Mouse (Mus musculus) forebrain, embryonic 14.5 days (tissue): ENCODE measurements around the gene Acot11. TPM values are rescaled to one million over a fixed set of nuclear protein-coding genes. Genes with fewer than 3 reads are reported as not detected.

Source experiments
- ATAC-seq: fragments of 200-750 bp; cut with Nextera tagmentation; 2 replicates; pipeline ENCODE4 v1.8.0; 2017; ENCODE audit warnings: mild to moderate bottlenecking, moderate library complexity
- DNase-seq: peaks from one replicate; pipeline ENCODE4 v3.0.0-alpha.2; 2015; ENCODE audit warnings: low spot score
- H3K27ac ChIP-seq: fragments of 300-500 bp; sonication (generic); 2 replicates; pipeline ENCODE4 v1.5.1; 2014; ENCODE audit warnings: low read depth, mild to moderate bottlenecking, control low read depth, low read length, moderate library complexity
- H3K27me3 ChIP-seq: fragments of 300-500 bp; sonication (generic); replicated peaks from 2 replicates; pipeline ENCODE4 v1.6.1; 2014; ENCODE audit warnings: low read length, control low read depth, mixed read lengths; ENCODE audit not compliant: control insufficient read depth, insufficient read depth
- H3K36me3 ChIP-seq: fragments of 300-500 bp; sonication (generic); 2 replicates; pipeline ENCODE4 v1.6.1; 2014; ENCODE audit warnings: low read length, control low read depth; ENCODE audit not compliant: control insufficient read depth, insufficient read depth
- H3K4me1 ChIP-seq: fragments of 300-500 bp; sonication (generic); 2 replicates; pipeline ENCODE4 v1.6.1; 2014; ENCODE audit warnings: antibody characterized with exemption, low read length, control low read depth; ENCODE audit not compliant: control insufficient read depth, insufficient read depth
- H3K4me2 ChIP-seq: fragments of 300-500 bp; sonication (generic); 2 replicates; pipeline ENCODE4 v1.6.1; 2014; ENCODE audit warnings: mild to moderate bottlenecking, control low read depth, low read length
- H3K4me3 ChIP-seq: fragments of 300-500 bp; sonication (generic); 2 replicates; pipeline ENCODE4 v1.5.1; 2014; ENCODE audit warnings: low read depth, low read length, control low read depth
- H3K9ac ChIP-seq: fragments of 300-500 bp; sonication (generic); 2 replicates; pipeline ENCODE4 v1.6.1; 2014; ENCODE audit warnings: mild to moderate bottlenecking, low read length, control low read depth, moderate library complexity
- H3K9me3 ChIP-seq: fragments of 300-500 bp; sonication (generic); replicated peaks from 2 replicates; pipeline ENCODE4 v1.6.1; 2016; ENCODE audit warnings: low read length, control low read depth, mixed read lengths; ENCODE audit not compliant: control insufficient read depth
- WGBS: fragments of 180-500 bp; shearing (Covaris S2); extraction: QIAGEN DNeasy Blood & Tissue Kit; methylation state at CpG from one replicate; pipeline ENCODE4 v1.1.7; 2014; 5-methylcytosine and 5-hydroxymethylcytosine counted together
- polyA plus RNA-seq: library from polyadenylated mRNA; unstranded; fragments of >200 nt; fragmentation: Nextera tagmentation; extraction: Ambion mirVana; gene quantifications from 2 replicates; pipeline ENCODE4 v1.2.1, GENCODE M21; 2014

The Acot11 gene
- polyA plus RNA-seq, 1 experiment from 2014 or later: 0.77 TPM

DNA sequence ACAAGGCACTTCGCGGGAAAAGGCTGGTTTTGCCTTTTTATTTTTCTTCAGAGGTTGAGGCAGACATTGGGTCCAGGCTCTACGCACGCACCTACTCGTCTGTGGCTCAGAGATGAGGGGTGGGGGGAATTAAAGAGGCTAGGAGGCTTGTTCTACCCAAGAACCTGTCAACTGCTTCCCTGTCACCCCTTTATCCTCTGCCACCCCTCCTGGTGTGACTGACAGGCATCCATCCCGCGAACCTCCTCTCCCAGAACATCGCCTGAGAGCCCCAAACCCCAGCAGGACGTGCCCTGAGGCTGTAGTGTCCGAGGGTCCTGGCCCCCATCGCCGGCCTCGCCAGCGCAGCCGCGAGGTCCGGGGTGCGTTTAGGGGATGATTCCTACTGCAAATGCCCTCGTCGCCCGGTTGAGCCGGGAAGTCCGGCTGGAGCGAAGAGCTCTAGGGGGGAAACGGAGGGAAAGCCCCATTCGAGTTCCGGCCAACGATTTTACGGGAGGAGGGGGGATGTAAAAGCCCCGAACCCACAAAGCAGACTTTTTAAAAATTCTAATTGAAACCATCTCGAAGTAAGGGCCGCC lies 34.5 kb upstream of the Acot11 start:
- Histone ChIP-seq H3K9me3 (no peaks in the 10 kb centered on the region), H3K9ac (peak overlapping the region; percentile 88), H3K4me1 (peaks cover 34% of the 10 kb centered on the region), H3K27me3 (no peaks in the 10 kb centered on the region; the same call in 1 of the 2 replicates), H3K27ac (peak overlapping the region; percentile 97), H3K4me2 (peak overlapping the region; percentile 100), H3K36me3 (no peaks in the 10 kb centered on the region), H3K4me3 (peak overlapping the region; percentile 49)
- under 1% methylated on average over 32 of the region's 32 CpGs for WGBS
- DNase-seq (peak; percentile 47), ATAC-seq (peak; percentile 52)

DNA sequence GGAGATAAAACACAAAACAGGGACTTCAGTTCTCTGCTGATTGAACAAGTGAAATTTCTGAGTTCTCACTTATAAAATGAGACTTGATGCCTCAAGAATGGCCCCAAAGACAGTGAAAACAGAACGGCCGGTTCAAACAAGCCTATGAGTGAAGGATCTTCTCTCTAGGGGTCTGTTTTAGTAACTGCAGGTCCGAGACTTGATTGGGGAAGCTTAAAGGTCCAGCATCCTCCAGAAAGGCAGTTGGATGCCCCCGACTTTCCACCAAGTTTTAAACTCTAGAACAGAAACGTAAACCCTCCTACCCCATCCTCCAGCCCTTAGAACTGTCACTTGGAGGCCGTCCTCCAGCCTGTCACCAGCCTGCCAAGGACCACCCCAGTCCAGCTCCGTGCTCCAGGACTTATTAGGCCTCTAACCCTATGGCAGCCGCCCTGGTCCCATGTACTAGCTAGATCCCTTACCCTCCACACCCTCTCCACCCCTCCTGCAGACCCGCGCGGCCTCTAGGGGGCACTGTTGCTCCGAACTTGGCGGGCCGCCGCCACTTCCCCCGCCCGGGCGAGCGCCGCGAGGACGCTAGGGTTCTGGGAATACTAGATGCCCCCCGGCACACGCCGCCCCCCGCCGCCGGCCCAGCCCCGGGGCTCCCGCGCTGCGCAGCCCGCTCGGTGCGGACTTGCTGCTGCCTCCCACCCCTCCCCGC lies 33.9 kb upstream of the Acot11 start:
- Histone ChIP-seq H3K4me2 (peak overlapping the region; percentile 100), H3K9me3 (no peaks in the 10 kb centered on the region), H3K4me1 (peaks cover 34% of the 10 kb centered on the region), H3K36me3 (no peaks in the 10 kb centered on the region), H3K9ac (peak overlapping the region; percentile 88), H3K4me3 (peak overlapping the region; percentile 49), H3K27me3 (no peaks in the 10 kb centered on the region; the same call in 1 of the 2 replicates), H3K27ac (peak overlapping the region; percentile 97)
- peak; percentile 92 for DNase-seq
- peak; percentile 86 for ATAC-seq
- WGBS: 1% methylated on average over 36 of the region's 36 CpGs

DNA sequence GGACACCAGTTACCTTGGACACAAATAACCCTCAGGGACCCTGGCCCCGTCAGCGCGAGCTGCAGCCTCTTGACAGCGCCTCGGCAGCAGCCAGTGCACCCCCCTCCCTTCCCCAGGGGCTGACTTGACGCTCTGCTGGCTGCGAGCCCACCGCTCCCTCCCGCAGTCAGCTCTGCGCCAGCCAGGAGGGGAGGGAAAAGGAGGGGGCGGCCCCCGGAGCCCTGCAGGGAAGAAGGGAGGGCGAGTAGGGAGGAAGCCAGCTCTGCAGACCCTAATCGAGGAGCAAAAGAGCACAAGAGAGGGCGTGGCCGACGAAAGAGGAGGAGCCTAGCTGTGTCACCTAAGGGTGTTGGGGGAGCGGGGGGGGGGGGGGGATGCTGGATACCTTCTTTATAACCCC lies 33.2 kb upstream of the Acot11 start:
- peak; percentile 47 for ATAC-seq
- H3K4me1 ChIP-seq: peaks cover 34% of the 10 kb centered on the region

DNA sequence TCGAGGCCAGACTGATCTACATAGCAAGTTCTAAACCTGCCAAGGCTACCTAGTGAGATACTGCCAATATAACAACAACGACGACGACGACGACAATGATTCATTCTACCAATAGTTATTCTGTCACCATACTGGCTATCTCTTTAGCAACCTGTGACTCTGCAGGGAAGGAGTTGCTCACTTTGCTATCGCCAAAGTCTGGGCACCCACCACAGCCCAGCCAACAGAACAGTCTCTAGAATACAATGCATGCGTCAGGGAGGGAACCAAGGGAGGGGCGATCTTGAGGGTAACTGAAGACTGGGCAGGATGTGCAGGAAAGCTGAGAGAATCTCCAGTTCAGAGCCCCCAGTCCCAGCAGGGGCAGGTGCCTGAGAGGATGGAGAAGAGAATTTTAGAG lies 32.6 kb upstream of the Acot11 start:
- H3K9ac ChIP-seq: peak overlapping the region; percentile 33; the same call in 1 of the 2 replicates
- no peak for DNase-seq
- peaks cover 34% of the 10 kb centered on the region for H3K4me1 ChIP-seq
- H3K9me3 ChIP-seq: no peaks in the 10 kb centered on the region
- WGBS: 6% methylated on average over 9 of the region's 9 CpGs
- H3K4me3 ChIP-seq: peak overlapping the region; percentile 6; the same call in 1 of the 2 replicates
- peak overlapping the region; percentile 97; the same call in 1 of the 2 replicates for H3K27ac ChIP-seq
- peak overlapping the region; percentile 50 for H3K4me2 ChIP-seq
- no peaks in the 10 kb centered on the region for H3K36me3 ChIP-seq
- no peak for ATAC-seq
- H3K27me3 ChIP-seq: no peaks in the 10 kb centered on the region; the same call in 1 of the 2 replicates

More for the DNA sequence above, 33.2 kb upstream of the Acot11 start:
- Histone ChIP-seq H3K9me3 (no peaks in the 10 kb centered on the region), H3K27ac (peak overlapping the region; percentile 97), H3K4me2 (peak overlapping the region; percentile 50), H3K4me3 (peak overlapping the region; percentile 6; the same call in 1 of the 2 replicates), H3K27me3 (no peaks in the 10 kb centered on the region; the same call in 1 of the 2 replicates), H3K9ac (peak overlapping the region; percentile 33), H3K36me3 (no peaks in the 10 kb centered on the region)
- DNase-seq: peak; percentile 95
- 0% methylated on average over 14 of the region's 18 CpGs for WGBS

DNA sequence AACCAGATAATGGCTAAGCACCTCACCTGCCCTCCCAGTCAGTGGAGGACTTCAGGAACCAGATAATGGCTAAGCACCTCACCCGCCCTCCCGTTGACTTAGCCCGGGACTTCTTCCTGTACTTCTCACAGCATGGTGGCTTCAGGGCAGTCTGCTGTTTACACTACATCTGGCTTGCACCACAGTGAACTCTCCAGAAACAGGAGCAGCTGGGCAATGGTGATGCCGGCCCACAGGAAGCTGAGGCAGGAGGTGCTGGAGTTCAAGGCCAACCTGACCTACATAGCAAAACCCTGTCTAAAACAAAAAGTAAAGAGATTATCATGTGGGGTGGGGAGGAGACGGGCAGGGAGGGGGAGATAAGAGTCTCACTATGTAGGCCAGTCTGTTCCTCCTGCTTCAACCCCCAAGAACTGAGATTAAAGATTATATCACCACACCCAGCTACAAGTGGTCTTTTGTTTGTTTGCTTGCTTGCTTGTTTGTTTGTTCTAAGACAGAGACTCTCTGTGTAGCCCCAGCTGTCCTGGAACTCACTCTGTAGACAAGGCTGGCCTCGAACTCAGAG lies 25.8 kb upstream of the Acot11 start:
- Histone ChIP-seq H3K9ac (no peak overlapping the region), H3K27me3 (peaks cover 22% of the 10 kb centered on the region), H3K9me3 (no peaks in the 10 kb centered on the region), H3K4me1 (0 out of 2 replicates have a peak, but pooled peaks cover 2% of the 10 kb centered on the region), H3K4me2 (no peak overlapping the region), H3K4me3 (no peak overlapping the region), H3K27ac (no peak overlapping the region), H3K36me3 (no peaks in the 10 kb centered on the region)
- WGBS: 70% methylated on average over 6 of the region's 6 CpGs
- no peak for ATAC-seq
- no peak for DNase-seq

DNA sequence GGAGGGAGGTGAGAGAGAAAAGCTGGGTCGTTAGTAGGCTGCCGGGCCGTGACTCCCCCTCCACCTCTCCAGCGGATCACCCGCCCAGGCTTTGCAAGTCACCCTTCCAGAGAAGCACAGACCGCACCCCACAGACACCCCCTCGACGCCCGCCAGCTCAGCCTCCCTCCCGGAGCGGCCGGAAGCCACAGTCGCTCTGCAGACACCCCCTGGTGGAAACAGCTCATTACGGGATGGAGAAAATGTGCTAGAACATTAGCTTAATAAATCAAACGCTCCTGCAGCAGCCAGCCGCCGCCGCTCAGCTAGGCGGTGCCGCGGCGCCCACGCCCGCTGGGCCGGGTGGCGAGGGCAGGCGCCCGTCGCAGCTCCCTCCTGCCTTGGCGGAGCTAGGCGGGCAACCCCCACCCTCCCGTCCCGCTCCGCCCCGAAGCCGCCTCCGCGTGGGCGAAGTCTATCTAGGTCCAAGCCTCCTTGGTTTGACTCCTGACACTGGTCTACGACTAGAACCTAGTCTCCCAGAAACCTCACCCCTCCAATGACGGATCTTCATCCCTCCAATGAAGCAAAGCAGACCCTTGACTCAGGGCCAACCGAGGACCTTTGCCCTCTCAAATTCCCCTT lies 23.1 kb upstream of the Acot11 start:
- DNase-seq: peak; percentile 72
- peaks cover 22% of the 10 kb centered on the region for H3K27me3 ChIP-seq
- peak overlapping the region; percentile 65 for H3K4me2 ChIP-seq
- H3K4me3 ChIP-seq: peak overlapping the region; percentile 31
- no peaks in the 10 kb centered on the region for H3K9me3 ChIP-seq
- H3K9ac ChIP-seq: peak overlapping the region; percentile 66
- under 1% methylated on average over 42 of the region's 42 CpGs for WGBS
- peak; percentile 76 for ATAC-seq
- 0 out of 2 replicates have a peak, but pooled peaks cover 2% of the 10 kb centered on the region for H3K4me1 ChIP-seq
- no peak overlapping the region for H3K27ac ChIP-seq
- H3K36me3 ChIP-seq: no peaks in the 10 kb centered on the region

DNA sequence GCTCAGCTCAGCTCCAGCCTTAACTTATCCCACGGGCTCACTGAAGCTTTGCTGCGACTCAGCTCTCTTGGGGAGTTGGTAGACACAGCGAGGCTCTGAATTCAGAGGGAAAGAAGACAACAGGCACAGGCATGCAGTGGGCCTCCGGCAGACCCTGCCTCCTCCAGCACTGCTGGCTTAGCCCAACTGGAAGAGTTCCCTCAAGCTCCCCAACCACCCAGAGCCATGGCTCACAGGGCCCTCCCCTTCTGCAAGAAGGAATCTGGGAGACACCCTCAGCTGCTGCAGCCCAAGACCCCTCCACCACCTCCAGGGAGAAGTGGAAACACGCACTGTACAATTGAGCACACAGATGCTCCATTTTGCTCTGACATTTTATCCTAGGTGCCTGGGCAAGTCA lies 20.4 kb upstream of the Acot11 start:
- H3K36me3 ChIP-seq: no peaks in the 10 kb centered on the region
- 54% methylated on average over 5 of the region's 5 CpGs for WGBS
- ATAC-seq: no peak

DNA sequence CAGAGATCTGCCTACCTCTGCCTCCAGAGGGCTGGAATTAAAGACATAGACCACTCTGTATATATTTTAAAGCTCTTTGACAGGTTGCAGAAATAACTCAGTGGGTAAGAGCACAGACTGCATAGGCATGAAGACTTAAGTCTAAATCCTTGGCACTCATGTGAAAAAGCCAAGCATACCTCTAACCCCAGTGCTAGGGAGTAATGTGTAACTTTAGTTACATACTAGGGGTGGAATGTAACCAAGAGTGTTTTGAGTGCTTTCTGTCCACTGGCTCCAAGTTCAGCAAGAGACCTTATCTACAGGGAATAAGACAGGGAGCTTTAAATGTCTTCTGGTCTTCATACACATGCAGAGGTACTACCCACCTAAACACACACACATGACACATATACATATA lies 14.6 kb upstream of the Acot11 start:
- DNase-seq: no peak
- Histone ChIP-seq H3K9ac (no peak overlapping the region), H3K9me3 (no peaks in the 10 kb centered on the region), H3K36me3 (no peaks in the 10 kb centered on the region), H3K27ac (no peak overlapping the region), H3K27me3 (peaks cover 8% of the 10 kb centered on the region; the same call in 1 of the 2 replicates), H3K4me2 (no peak overlapping the region), H3K4me3 (no peak overlapping the region), H3K4me1 (peaks cover 11% of the 10 kb centered on the region)
- ATAC-seq: no peak

More for the DNA sequence above, 20.4 kb upstream of the Acot11 start:
- no peaks in the 10 kb centered on the region for H3K9me3 ChIP-seq
- H3K27ac ChIP-seq: no peak overlapping the region
- 0 out of 2 replicates have a peak, but pooled peaks cover 2% of the 10 kb centered on the region for H3K4me1 ChIP-seq
- no peak overlapping the region for H3K4me3 ChIP-seq
- H3K4me2 ChIP-seq: no peak overlapping the region
- H3K27me3 ChIP-seq: peaks cover 22% of the 10 kb centered on the region
- no peak for DNase-seq
- H3K9ac ChIP-seq: no peak overlapping the region
